Mouse (Mus musculus) thymus, adult 2 months (tissue): ENCODE measurements around the gene Lrrc4c.

Source experiments
- CTCF ChIP-seq: fragments of 200-500 bp; IDR thresholded peaks from 2 replicates; pipeline ENCODE4 v1.5.1; 2012; ENCODE audit warnings: mild to moderate bottlenecking, control low read depth, low read length, moderate library complexity, borderline replicate concordance; ENCODE audit not compliant: control insufficient read depth, poor library complexity, insufficient read depth; ENCODE audit errors: extremely low read depth
- POLR2A ChIP-seq: fragments of 200-500 bp; IDR thresholded peaks from 2 replicates; pipeline ENCODE4 v1.6.1; 2012; ENCODE audit warnings: mild to moderate bottlenecking, low read length, control low read depth, moderate library complexity; ENCODE audit not compliant: control insufficient read depth, poor library complexity, insufficient read depth; ENCODE audit errors: extremely low read depth

DNA sequence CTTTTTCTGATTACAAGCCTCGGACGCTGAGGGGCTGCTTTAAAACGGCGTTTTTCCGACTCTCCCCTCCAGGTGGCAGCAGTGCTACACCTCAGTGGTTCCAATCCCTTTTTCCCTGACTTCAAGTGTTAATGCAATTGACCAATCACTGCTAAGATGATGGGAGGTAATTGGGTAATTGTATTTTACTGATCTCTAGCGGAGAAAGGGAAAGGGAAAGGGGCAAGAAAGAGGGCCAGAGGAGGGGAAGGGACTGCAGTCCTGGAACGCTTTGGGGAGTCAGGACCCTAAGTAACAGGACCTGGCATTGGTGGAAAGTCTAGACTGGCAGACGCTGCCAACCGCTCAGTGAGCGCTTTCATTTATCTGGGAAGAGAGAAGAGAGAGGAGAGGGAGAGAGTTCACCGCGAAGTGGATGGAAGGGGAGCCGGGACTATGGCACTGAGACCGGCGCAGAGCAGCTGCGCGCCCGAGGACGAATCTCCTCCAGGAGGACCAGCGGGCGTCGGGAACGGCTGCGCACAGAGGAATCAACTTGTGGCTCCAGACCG, 1148.3 kb downstream of the Lrrc4c start:
- TF ChIP-seq CTCF (no peak), POLR2A (no peak)
